Comparison of ENCODE assay signal across 8 mouse cellular contexts in the genomic region with DNA sequence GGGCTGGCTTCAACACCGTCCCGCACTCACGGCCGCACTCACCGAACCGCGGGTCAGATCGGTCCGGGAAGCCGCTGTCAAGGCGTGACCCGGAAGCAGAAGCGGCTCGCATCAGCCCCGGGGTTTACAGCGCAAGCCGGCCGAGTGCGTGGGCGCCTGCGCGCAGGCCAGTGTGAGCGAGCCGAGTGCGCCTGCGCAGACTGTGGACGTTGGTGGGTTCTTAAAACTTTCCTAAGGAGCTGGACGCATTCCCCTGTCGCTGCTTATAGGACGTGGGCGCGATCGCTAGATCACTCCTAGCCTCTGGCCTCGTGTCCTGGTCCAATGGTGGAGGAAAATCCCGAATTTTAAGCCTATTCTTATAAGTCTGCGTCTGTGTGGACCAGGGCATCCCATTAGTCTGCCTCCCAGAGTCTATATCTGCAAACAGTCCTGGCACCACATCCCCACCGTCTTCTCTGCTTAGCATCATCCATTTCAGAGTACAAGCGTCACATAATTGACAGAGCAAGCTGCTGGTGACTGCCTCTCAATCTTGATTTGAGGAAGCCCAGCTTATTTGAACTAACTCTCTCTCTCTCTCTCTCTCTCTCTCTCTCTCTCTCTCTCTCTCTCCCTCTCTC. TPM values are rescaled to one million over a fixed set of nuclear protein-coding genes. Genes with fewer than 3 reads are reported as not detected.
DNase-seq lines count a peak whose midpoint lies in the region; ATAC-seq and TF ChIP-seq lines count a peak whose summit lies in the region.

No protein-coding gene starts in this region.

- TF ChIP-seq EP300 in MEL (IDR thresholded peaks at IDR 0.05; ENCODE audit: low read depth in 1 of 2, low read length in 2 of 2): peak in 1 of 2 experiments; percentile 47; a peak in 2 of 4 replicates

- TF ChIP-seq CTCF in MEL (IDR thresholded peaks at IDR 0.05 in 2 of 3, conservative IDR thresholded peaks at IDR 0.05 in 1 of 3; ENCODE audit: control insufficient read depth in 1 of 3, insufficient read depth in 1 of 3, low read depth in 2 of 3, low read length in 3 of 3, poor library complexity in 1 of 3, severe bottlenecking in 1 of 3): 0 out of 6 replicates have a peak, but pooled peaks of 1 of the 3 experiments have one; percentile 2
- TF ChIP-seq CTCF in cerebellum, adult 2 months (IDR thresholded peaks at IDR 0.05; ENCODE audit: borderline replicate concordance, insufficient read depth, low read depth, low read length): no peak
- no peak for TF ChIP-seq CTCF in forebrain, postnatal 0 days (IDR thresholded peaks at IDR 0.05; ENCODE audit: low read depth)

- peak overlapping the region; percentile 54 to 57 for H3K4me3 ChIP-seq in MEL (ENCODE audit: control insufficient read depth in 1 of 2, insufficient read depth in 1 of 2, low read depth in 2 of 2, low read length in 2 of 2)
- H3K4me3 ChIP-seq in cerebellum, adult 2 months (replicated peaks; ENCODE audit: insufficient read depth, low read depth, low read length): peak overlapping the region; percentile 72
- H3K4me3 ChIP-seq in forebrain, postnatal 0 days (ENCODE audit: low read depth, low read length): peak overlapping the region; percentile 90
- peak overlapping the region; percentile 98 for H3K4me3 ChIP-seq in lung, embryonic 16.5 days (ENCODE audit: low read length)

- H3K9ac ChIP-seq in MEL (ENCODE audit: control insufficient read depth, low read depth, low read length, poor library complexity, severe bottlenecking): peak overlapping the region; percentile 76
- peak overlapping the region; percentile 87 for H3K9ac ChIP-seq in forebrain, postnatal 0 days
- H3K9ac ChIP-seq in lung, embryonic 16.5 days (ENCODE audit: low read length): peak overlapping the region; percentile 96

- H3K9me3 ChIP-seq in MEL (replicated peaks; ENCODE audit: insufficient read depth, low read length): no peaks in the 10 kb centered on the region
- no peaks in the 10 kb centered on the region for H3K9me3 ChIP-seq in forebrain, postnatal 0 days (ENCODE audit: low read length)
- no peaks in the 10 kb centered on the region for H3K9me3 ChIP-seq in lung, embryonic 16.5 days (ENCODE audit: control insufficient read depth, low read length)

- H3K79me2 ChIP-seq in MEL (ENCODE audit: control insufficient read depth, insufficient read depth, low read length, poor library complexity): peaks cover 9% of the 10 kb centered on the region

- TF ChIP-seq RAD21 in MEL (IDR thresholded peaks at IDR 0.05; ENCODE audit: low read depth, low read length): no peak

- peak; percentile 99 for DNase-seq in MEL (ENCODE audit: low read depth, low spot score)
- DNase-seq in cerebellum, adult 2 months: peak; percentile 92
- peak; percentile 96 for DNase-seq in forebrain, postnatal 0 days
- DNase-seq in layer of hippocampus, adult 9-10 months (ENCODE audit: low spot score): peak; percentile 62
- DNase-seq in ovary, postnatal 10 days (ENCODE audit: low spot score): peak; percentile 74
- peak; percentile 86 to 91 for DNase-seq in thymus, postnatal 10 days (ENCODE audit: low spot score in 2 of 2)

- peak; percentile 87 to 99 for TF ChIP-seq POLR2A in MEL (IDR thresholded peaks at IDR 0.05; ENCODE audit: control insufficient read depth in 1 of 2, insufficient read depth in 1 of 2, low read depth in 1 of 2, low read length in 2 of 2, poor library complexity in 1 of 2)
- peak; percentile 75 for TF ChIP-seq POLR2A in cerebellum, adult 2 months (IDR thresholded peaks at IDR 0.05; ENCODE audit: borderline replicate concordance, insufficient read depth, low read length)

- H3K4me2 ChIP-seq in forebrain, postnatal 0 days (ENCODE audit: low read depth): peak overlapping the region; percentile 98
- peak overlapping the region; percentile 78 for H3K4me2 ChIP-seq in lung, embryonic 16.5 days (ENCODE audit: low read depth, low read length)

- H3K27ac ChIP-seq in MEL (ENCODE audit: control insufficient read depth, low read depth, low read length): peak overlapping the region; percentile 64
- peak overlapping the region; percentile 23 for H3K27ac ChIP-seq in cerebellum, adult 2 months (ENCODE audit: insufficient read depth, low read length)
- peak overlapping the region; percentile 76 for H3K27ac ChIP-seq in forebrain, postnatal 0 days (ENCODE audit: low read depth, low read length)
- peak overlapping the region; percentile 47 for H3K27ac ChIP-seq in lung, embryonic 16.5 days (ENCODE audit: low read length)

- H3K4me1 ChIP-seq in MEL (ENCODE audit: control insufficient read depth in 1 of 2, insufficient read depth in 2 of 2, low read length in 2 of 2): peaks cover 6 to 11% of the 10 kb centered on the region in 2 experiments; a peak in 3 of 4 replicates
- peaks cover 9% of the 10 kb centered on the region; the same call in 1 of the 2 replicates for H3K4me1 ChIP-seq in cerebellum, adult 2 months (ENCODE audit: control insufficient read depth, insufficient read depth, low read length)
- H3K4me1 ChIP-seq in forebrain, postnatal 0 days (ENCODE audit: insufficient read depth): peaks cover 5% of the 10 kb centered on the region; the same call in 1 of the 2 replicates
- peaks cover 8% of the 10 kb centered on the region for H3K4me1 ChIP-seq in lung, embryonic 16.5 days (replicated peaks; ENCODE audit: control insufficient read depth, insufficient read depth, low read length)

- under 1% methylated on average over 38 of the region's 38 CpGs for WGBS in cerebellum, adult 2 months
- 2% methylated on average over 38 of the region's 38 CpGs for WGBS in forebrain, postnatal 0 days
- 1% methylated on average over 38 of the region's 38 CpGs for WGBS in lung, embryonic 16.5 days

- peaks cover 0 to 1% of the 10 kb centered on the region in 2 experiments; a peak in 1 of 4 replicates for H3K27me3 ChIP-seq in MEL (ENCODE audit: control insufficient read depth in 1 of 2, insufficient read depth in 2 of 2, low read length in 2 of 2)
- H3K27me3 ChIP-seq in cerebellum, adult 2 months (ENCODE audit: control insufficient read depth, insufficient read depth, low read length): no peaks in the 10 kb centered on the region
- H3K27me3 ChIP-seq in forebrain, postnatal 0 days (ENCODE audit: insufficient read depth, low read length): no peaks in the 10 kb centered on the region
- no peaks in the 10 kb centered on the region for H3K27me3 ChIP-seq in lung, embryonic 16.5 days (ENCODE audit: control insufficient read depth, insufficient read depth, low read depth, low read length)

- peak; percentile 99 for ATAC-seq in forebrain, postnatal 0 days
- peak; percentile 90 to 98 for ATAC-seq in hematopoietic stem cell, adult 5-6 weeks (replicated peaks in 1 of 2; ENCODE audit: insufficient read depth in 1 of 2, low FRiP score in 2 of 2, low TSS enrichment in 1 of 2, low read depth in 1 of 2, poor library complexity in 2 of 2, severe bottlenecking in 2 of 2)
- ATAC-seq in lung, embryonic 16.5 days (ENCODE audit: low read depth): peak; percentile 98

- H3K36me3 ChIP-seq in MEL (ENCODE audit: control insufficient read depth in 1 of 2, insufficient read depth in 2 of 2, low read length in 2 of 2): peaks cover 5 to 6% of the 10 kb centered on the region in 2 experiments
- peaks cover 14% of the 10 kb centered on the region for H3K36me3 ChIP-seq in forebrain, postnatal 0 days (ENCODE audit: insufficient read depth)
- peaks cover 7% of the 10 kb centered on the region for H3K36me3 ChIP-seq in lung, embryonic 16.5 days (ENCODE audit: control insufficient read depth, insufficient read depth, low read length)

RNA-seq across cellular contexts. Expression of a gene that starts 19.8 kb away (rescaled TPM):
- total RNA-seq in MEL (2012; rRNA removed): 28.7 and 33.1 TPM in 2 replicates
- 10 to 100 TPM in 1 of 2 experiments, not detected in 1; 38.2 TPM for polyA plus RNA-seq in MEL (2012; ENCODE audit: insufficient read depth in 1 of 2, insufficient read length in 2 of 2, low read depth in 1 of 2, low replicate concordance in 2 of 2, missing spikeins in 1 of 2)
- 83.6 and 88.3 TPM in 2 replicates for polyA plus RNA-seq in cerebellum, adult 2 months (2012; rRNA removed)
- 46.3 and 56.9 TPM in 2 replicates for total RNA-seq in forebrain, postnatal 0 days (2014; rRNA removed)
- 36.5 and 46.8 TPM in 2 replicates for polyA plus RNA-seq in forebrain, postnatal 0 days (2015; fragmentation: Nextera tagmentation; extraction: Ambion mirVana)
- 17.2 and 20.4 TPM in 2 replicates for total RNA-seq in hematopoietic stem cell, adult 5-6 weeks (2017)
- 44.5 and 47.9 TPM in 2 replicates for polyA plus RNA-seq in lung, embryonic 16.5 days (2015; fragmentation: Nextera tagmentation; extraction: Ambion mirVana)

RNA-seq across cellular contexts. Expression of a gene that starts 21.3 kb away (rescaled TPM):
- total RNA-seq in MEL (2012; rRNA removed): not detected in 2 replicates
- under 1 TPM in 1 of 2 experiments, not detected in 1; 0.52 TPM for polyA plus RNA-seq in MEL (2012; ENCODE audit: insufficient read depth in 1 of 2, insufficient read length in 2 of 2, low read depth in 1 of 2, low replicate concordance in 2 of 2, missing spikeins in 1 of 2)
- polyA plus RNA-seq in cerebellum, adult 2 months (2012; rRNA removed): 24.3 and 30.9 TPM in 2 replicates
- 50.7 and 66.0 TPM in 2 replicates for total RNA-seq in forebrain, postnatal 0 days (2014; rRNA removed)
- 56.3 and 68.9 TPM in 2 replicates for polyA plus RNA-seq in forebrain, postnatal 0 days (2015; fragmentation: Nextera tagmentation; extraction: Ambion mirVana)
- total RNA-seq in hematopoietic stem cell, adult 5-6 weeks (2017): 0.10 TPM in 1 of 2 replicates, not detected in the other
- polyA plus RNA-seq in lung, embryonic 16.5 days (2015; fragmentation: Nextera tagmentation; extraction: Ambion mirVana): 0.20 and 0.24 TPM in 2 replicates

RNA-seq across cellular contexts. Expression of a gene that starts 49.7 kb away (rescaled TPM):
- total RNA-seq in MEL (2012; rRNA removed): not detected in 2 replicates
- polyA plus RNA-seq in MEL (2012; ENCODE audit: insufficient read depth in 1 of 2, insufficient read length in 2 of 2, low read depth in 1 of 2, low replicate concordance in 2 of 2, missing spikeins in 1 of 2): not detected
- 0.38 and 0.44 TPM in 2 replicates for polyA plus RNA-seq in cerebellum, adult 2 months (2012; rRNA removed)
- not detected in 2 replicates for total RNA-seq in forebrain, postnatal 0 days (2014; rRNA removed)
- 0.10 TPM in 1 of 2 replicates, not detected in the other for polyA plus RNA-seq in forebrain, postnatal 0 days (2015; fragmentation: Nextera tagmentation; extraction: Ambion mirVana)
- not detected in 2 replicates for total RNA-seq in hematopoietic stem cell, adult 5-6 weeks (2017)
- polyA plus RNA-seq in lung, embryonic 16.5 days (2015; fragmentation: Nextera tagmentation; extraction: Ambion mirVana): not detected in 2 replicates

RNA-seq across cellular contexts. Expression of a gene that starts 52.1 kb away (rescaled TPM):
- 34.1 and 41.4 TPM in 2 replicates for total RNA-seq in MEL (2012; rRNA removed)
- 10 to 100 TPM in 1 of 2 experiments, not detected in 1; 96.5 TPM for polyA plus RNA-seq in MEL (2012; ENCODE audit: insufficient read depth in 1 of 2, insufficient read length in 2 of 2, low read depth in 1 of 2, low replicate concordance in 2 of 2, missing spikeins in 1 of 2)
- 14.7 and 16.8 TPM in 2 replicates for polyA plus RNA-seq in cerebellum, adult 2 months (2012; rRNA removed)
- total RNA-seq in forebrain, postnatal 0 days (2014; rRNA removed): 13.6 and 19.8 TPM in 2 replicates
- polyA plus RNA-seq in forebrain, postnatal 0 days (2015; fragmentation: Nextera tagmentation; extraction: Ambion mirVana): 8.5 and 12.2 TPM in 2 replicates
- total RNA-seq in hematopoietic stem cell, adult 5-6 weeks (2017): 58.2 and 63.0 TPM in 2 replicates
- 27.4 and 29.2 TPM in 2 replicates for polyA plus RNA-seq in lung, embryonic 16.5 days (2015; fragmentation: Nextera tagmentation; extraction: Ambion mirVana)

RNA-seq across cellular contexts. Expression of a gene that starts 53.3 kb away (rescaled TPM):
- total RNA-seq in MEL (2012; rRNA removed): 96.0 and 150 TPM in 2 replicates
- 100 to 1,000 TPM in 1 of 2 experiments, not detected in 1; 125 TPM for polyA plus RNA-seq in MEL (2012; ENCODE audit: insufficient read depth in 1 of 2, insufficient read length in 2 of 2, low read depth in 1 of 2, low replicate concordance in 2 of 2, missing spikeins in 1 of 2)
- polyA plus RNA-seq in cerebellum, adult 2 months (2012; rRNA removed): 471 and 489 TPM in 2 replicates
- total RNA-seq in forebrain, postnatal 0 days (2014; rRNA removed): 90.1 and 91.9 TPM in 2 replicates
- 76.4 and 86.3 TPM in 2 replicates for polyA plus RNA-seq in forebrain, postnatal 0 days (2015; fragmentation: Nextera tagmentation; extraction: Ambion mirVana)
- total RNA-seq in hematopoietic stem cell, adult 5-6 weeks (2017): 38.0 and 41.3 TPM in 2 replicates
- 32.2 and 33.6 TPM in 2 replicates for polyA plus RNA-seq in lung, embryonic 16.5 days (2015; fragmentation: Nextera tagmentation; extraction: Ambion mirVana)

Comparison
In these comparisons a context has a peak if more than half of its experiments do, and no peak if none do; other contexts are left out.
1. Peak in every context shown above with its lines: DNase-seq, ATAC-seq, H3K4me3 ChIP-seq and H3K27ac ChIP-seq.
2. H3K27ac ChIP-seq: peak in every context shown above with its lines; median percentile 76 in forebrain, postnatal 0 days; 64 in MEL; 47 in lung, embryonic 16.5 days; 23 in cerebellum, adult 2 months.
3. RNA of a gene that starts 21.3 kb away (polyA plus RNA-seq): 56.3 to 68.9 TPM in forebrain, postnatal 0 days and 24.3 to 30.9 TPM in cerebellum, adult 2 months; 0.52 TPM in MEL and 0.20 to 0.24 TPM in lung, embryonic 16.5 days; every median in the first group is over 10 times any median in the second.